Mouse (Mus musculus) central nervous system, embryonic 14 days (tissue): Measurements from ENCODE around the gene Zfp871. TPM values are rescaled to one million over a fixed set of nuclear protein-coding genes. Genes with fewer than 3 reads are reported as not detected.

Experiments
- polyA plus RNA-seq: library from polyadenylated mRNA; depleted of rRNA; stranded (reverse); fragments of >200 nt; gene quantifications from 2 replicates; pipeline ENCODE4 v1.2.3, GENCODE M21; 2012; rRNA removed

Zfp871 gene
- 23.5 and 25.3 TPM in 2 replicates for polyA plus RNA-seq

DNA sequence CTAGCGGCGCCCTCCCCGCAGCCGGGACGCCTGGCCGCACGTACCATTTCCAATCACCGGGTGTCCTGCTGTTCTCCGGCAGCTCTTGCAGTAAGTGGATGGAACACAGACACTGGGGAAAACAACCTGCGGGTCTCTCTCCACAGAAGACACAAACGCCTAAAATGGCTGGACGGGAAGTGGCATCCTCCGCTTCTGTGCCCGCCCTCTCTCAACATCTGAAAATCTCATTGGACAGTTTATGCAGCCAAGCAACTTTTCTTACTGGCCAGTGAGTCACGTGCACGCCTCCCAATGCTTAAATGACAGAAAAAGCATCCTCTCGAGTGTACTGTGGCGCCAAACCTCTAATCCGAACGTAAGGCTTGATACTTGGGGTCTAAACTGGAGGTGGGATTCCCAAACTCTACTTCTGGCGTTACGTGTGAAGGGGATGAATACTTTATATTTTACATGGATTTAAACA lies at the start of gene Zfp871:
Zfp871 (minus strand) TSS at position 194 of the 466 bp plus-strand sequence.

DNA sequence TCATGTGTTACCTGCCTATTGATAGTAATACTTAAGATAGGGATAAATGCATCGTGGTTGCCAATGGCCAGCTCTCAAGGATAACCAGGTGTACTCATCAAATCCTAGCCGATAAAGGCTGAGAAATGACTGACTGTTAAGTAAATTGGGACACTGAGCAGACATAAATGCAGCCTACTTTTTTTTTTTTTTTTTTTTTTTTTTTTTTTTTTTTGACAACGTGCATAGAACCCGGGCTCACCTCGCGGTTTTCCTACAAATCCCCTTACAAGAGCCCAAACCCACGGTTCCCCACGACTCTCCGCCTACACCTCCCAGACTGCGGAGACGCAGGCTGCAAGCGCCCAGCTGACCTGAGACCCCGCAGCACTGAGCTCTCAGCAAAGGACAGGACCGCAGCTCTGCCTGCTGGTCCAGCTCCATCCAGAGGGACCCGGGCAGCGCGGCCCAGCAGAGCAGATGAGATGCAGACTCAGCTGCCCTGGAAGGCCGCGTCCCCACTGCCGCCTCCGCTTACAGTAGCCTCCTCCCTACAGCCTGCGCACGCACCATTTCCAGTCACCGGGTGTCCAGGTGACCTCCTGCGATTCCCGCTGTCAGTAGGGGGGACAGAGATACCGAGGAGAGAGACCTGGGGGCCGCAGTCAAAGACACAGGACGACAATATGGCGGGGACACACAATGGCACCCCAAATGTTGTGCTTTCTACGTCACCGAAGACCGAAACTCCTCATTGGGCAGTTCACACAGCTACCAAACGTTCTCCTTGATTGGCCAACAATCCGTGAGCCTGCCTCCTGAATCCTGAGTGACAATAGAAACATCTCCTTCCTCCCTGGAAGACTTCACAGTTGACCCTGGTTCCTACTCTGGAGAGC lies 41.7 kb upstream of the Zfp871 start, which contains the start of gene Zfp799:
Zfp799 (minus strand) TSS at position 722 of the 878 bp plus-strand sequence.

DNA sequence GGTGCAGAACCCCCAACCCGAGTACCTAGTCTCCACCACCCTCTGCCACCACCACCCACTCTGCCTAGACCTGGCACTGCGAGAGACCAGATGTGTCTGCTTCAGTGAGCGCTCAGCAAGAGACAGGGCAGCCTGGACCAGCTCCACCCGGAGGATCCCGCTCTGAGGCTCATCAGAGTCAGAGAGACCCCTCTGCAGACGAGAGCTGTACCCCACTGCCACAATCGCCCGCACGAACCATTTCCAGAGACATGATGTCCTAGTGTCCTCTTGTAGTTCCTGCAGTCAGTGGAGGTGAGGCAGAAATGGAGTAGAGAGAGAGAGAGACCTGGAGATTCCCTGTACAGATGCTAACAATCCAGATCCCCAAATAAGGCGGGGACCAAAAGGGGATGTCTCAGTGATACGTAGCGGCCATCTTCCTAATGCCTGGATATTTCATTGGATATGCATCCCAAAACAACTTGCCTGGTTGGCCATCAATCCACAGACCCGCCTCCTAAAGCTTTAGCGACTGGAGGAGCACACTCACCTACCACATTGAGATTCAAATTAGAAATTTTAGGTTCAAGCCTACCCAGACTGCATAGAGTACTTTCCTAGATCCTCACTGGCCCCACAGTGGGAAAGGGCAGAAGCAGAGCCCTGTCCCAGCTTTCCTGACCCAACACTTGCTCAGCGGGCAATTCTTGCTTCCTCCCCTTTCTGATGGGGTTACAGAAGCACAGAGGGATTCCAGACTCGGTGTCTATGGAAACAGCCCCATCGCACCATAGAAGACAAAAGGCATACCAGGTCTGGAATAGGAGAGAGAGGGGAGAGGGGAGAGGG lies 21.7 kb upstream of the Zfp871 start, which contains the start of gene Zfp811:
Zfp811 (minus strand) TSS at position 388 of the 831 bp plus-strand sequence.

Other genes with a start within 250 kb of the Zfp871 start
- not detected in 2 replicates for gene Cyp4f37, start 167.0 kb downstream of the Zfp871 start, polyA plus RNA-seq
- gene Cyp4f40, start 129.4 kb downstream of the Zfp871 start, polyA plus RNA-seq: 0.04 and 0.06 TPM in 2 replicates
- 2.2 and 2.6 TPM in 2 replicates for gene Cyp4f15, start 102.7 kb downstream of the Zfp871 start, polyA plus RNA-seq
- gene Zfp811, start 21.6 kb upstream of the Zfp871 start, polyA plus RNA-seq: 29.8 and 30.2 TPM in 2 replicates
- 16.3 and 17.9 TPM in 2 replicates for gene Zfp799, start 42.0 kb upstream of the Zfp871 start, polyA plus RNA-seq
- 5.0 and 5.1 TPM in 2 replicates for gene Zfp870, start 103.4 kb upstream of the Zfp871 start, polyA plus RNA-seq
- gene Cyp4f14, start 129.1 kb upstream of the Zfp871 start, polyA plus RNA-seq: 0.04 and 0.09 TPM in 2 replicates
- gene Cyp4f13, start 159.1 kb upstream of the Zfp871 start, polyA plus RNA-seq: 14.2 and 15.9 TPM in 2 replicates
- gene Zfp472, start 177.5 kb upstream of the Zfp871 start, polyA plus RNA-seq: 4.5 and 4.8 TPM in 2 replicates
- 12.8 TPM in 2 replicates for gene Zfp952, start 204.8 kb upstream of the Zfp871 start, polyA plus RNA-seq
- 12.1 and 13.0 TPM in 2 replicates for gene Zfp763, start 245.1 kb upstream of the Zfp871 start, polyA plus RNA-seq